Mouse (Mus musculus): ENCODE measurements around the gene H1f0. TPM values are rescaled to one million over a fixed set of nuclear protein-coding genes. Genes with fewer than 3 reads are reported as not detected.

Gene H1f0
- 75.7 and 76.0 TPM in 2 replicates for total RNA-seq (2017)

GRCm38 (mm10) chr15:79028237-79028738, at the start of gene H1f0:
Gene H1f0 (plus strand): TSS chr15:79028450.
- peak; percentile 54 to 61 for ATAC-seq (replicated peaks in 1 of 2; ENCODE audit: insufficient read depth in 1 of 2, low FRiP score in 2 of 2, low TSS enrichment in 1 of 2, low read depth in 1 of 2, poor library complexity in 2 of 2, severe bottlenecking in 2 of 2)

GRCm38 (mm10) chr15:78978875-78979274, 49.4 kb upstream of the H1f0 start:
- peak; percentile 11 to 19; a peak in 1 of 4 replicates for ATAC-seq (replicated peaks in 1 of 2; ENCODE audit: insufficient read depth in 1 of 2, low FRiP score in 2 of 2, low TSS enrichment in 1 of 2, low read depth in 1 of 2, poor library complexity in 2 of 2, severe bottlenecking in 2 of 2)

DNA sequence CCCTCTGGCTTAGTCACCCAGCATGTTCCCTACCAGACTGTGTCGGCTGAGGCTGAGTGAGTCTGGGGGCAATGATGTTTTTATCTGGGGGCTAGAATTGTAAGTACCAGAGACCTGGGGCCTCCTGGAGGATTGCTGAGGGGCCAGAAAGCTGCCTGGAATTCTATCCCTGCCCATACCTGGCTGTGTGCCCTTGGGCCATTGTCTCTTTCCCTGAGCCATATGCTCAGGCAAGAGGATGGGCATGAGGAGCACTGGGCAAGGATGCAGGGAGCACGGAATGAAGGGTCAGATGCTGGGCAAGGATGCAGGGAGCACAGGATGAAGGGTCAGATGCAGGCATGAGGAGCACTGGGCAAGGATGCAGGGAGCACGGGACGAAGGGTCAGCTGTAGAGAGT, 48.2 kb upstream of the H1f0 start:
- no peak for ATAC-seq (replicated peaks in 1 of 2; ENCODE audit: insufficient read depth in 1 of 2, low FRiP score in 2 of 2, low TSS enrichment in 1 of 2, low read depth in 1 of 2, poor library complexity in 2 of 2, severe bottlenecking in 2 of 2)

- peak; percentile 81 to 84 for ATAC-seq (replicated peaks in 1 of 2; ENCODE audit: insufficient read depth in 1 of 2, low FRiP score in 2 of 2, low TSS enrichment in 1 of 2, low read depth in 1 of 2, poor library complexity in 2 of 2, severe bottlenecking in 2 of 2)
Observed at GRCm38 (mm10) chr15:78982658-78983435, 45.4 kb upstream of the H1f0 start.

- ATAC-seq (replicated peaks in 1 of 2; ENCODE audit: insufficient read depth in 1 of 2, low FRiP score in 2 of 2, low TSS enrichment in 1 of 2, low read depth in 1 of 2, poor library complexity in 2 of 2, severe bottlenecking in 2 of 2): peak; percentile 26 to 35; a peak in 3 of 4 replicates
Observed at GRCm38 (mm10) chr15:78983436-78984285, 44.6 kb upstream of the H1f0 start.

GRCm38 (mm10) chr15:78984286-78984778, 43.9 kb upstream of the H1f0 start:
- ATAC-seq (replicated peaks in 1 of 2; ENCODE audit: insufficient read depth in 1 of 2, low FRiP score in 2 of 2, low TSS enrichment in 1 of 2, low read depth in 1 of 2, poor library complexity in 2 of 2, severe bottlenecking in 2 of 2): no peak

DNA sequence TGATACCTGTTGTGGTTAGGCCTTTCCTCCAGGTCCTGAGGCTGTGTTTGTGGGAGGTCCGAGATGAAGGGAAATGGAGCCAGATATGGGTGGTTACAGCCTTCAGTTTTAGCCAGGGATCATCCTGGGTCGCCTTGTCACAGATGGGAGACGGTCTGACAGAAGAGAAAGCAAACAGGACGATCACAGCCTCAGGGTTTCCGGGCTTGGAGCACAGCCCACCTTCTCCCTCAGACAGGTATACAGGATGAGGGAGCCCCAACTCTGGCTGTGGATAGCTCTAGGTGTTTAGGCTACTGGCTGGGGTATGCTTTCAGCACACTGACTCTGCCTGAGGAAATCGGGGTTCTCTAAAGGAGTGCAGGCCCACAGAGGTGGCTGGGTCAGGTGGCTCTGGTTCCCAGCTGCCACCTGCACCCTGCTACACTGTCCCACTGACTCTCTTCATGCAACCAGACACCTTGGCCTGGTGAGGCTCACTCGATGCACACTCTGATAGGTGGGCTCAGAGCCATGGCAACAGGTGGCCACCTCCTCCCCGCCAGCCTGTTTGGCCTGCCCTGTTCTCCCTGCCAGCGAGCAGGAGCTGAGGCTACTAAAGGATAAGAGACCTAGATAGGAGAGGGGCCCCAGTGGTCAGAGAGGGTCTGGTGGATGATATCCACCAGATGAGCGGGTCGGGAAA, 41.6 kb upstream of the H1f0 start:
- ATAC-seq (replicated peaks in 1 of 2; ENCODE audit: insufficient read depth in 1 of 2, low FRiP score in 2 of 2, low TSS enrichment in 1 of 2, low read depth in 1 of 2, poor library complexity in 2 of 2, severe bottlenecking in 2 of 2): no peak

GRCm38 (mm10) chr15:78988499-78988971, 39.7 kb upstream of the H1f0 start:
- no peak for ATAC-seq (replicated peaks in 1 of 2; ENCODE audit: insufficient read depth in 1 of 2, low FRiP score in 2 of 2, low TSS enrichment in 1 of 2, low read depth in 1 of 2, poor library complexity in 2 of 2, severe bottlenecking in 2 of 2)

GRCm38 (mm10) chr15:78989152-78990092, 38.8 kb upstream of the H1f0 start:
- ATAC-seq (replicated peaks in 1 of 2; ENCODE audit: insufficient read depth in 1 of 2, low FRiP score in 2 of 2, low TSS enrichment in 1 of 2, low read depth in 1 of 2, poor library complexity in 2 of 2, severe bottlenecking in 2 of 2): no peak

DNA sequence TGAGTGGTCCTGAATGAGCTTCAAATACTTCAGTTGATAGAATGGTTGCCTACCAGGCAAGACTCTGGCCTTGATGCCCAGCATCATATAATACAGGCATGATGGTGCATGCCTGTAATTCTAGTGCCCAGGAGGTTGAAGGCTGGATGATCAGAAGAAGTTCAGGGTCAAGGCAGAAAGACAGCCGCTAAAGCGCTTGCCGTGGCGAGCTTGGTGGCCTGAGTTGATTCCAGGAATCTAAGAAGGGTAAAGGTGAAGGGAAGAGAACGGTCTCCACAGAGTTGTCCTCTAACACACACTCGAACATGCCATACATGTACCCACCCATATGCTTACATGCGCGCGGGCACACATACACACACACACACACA, 38.2 kb upstream of the H1f0 start:
- no peak for ATAC-seq (replicated peaks in 1 of 2; ENCODE audit: insufficient read depth in 1 of 2, low FRiP score in 2 of 2, low TSS enrichment in 1 of 2, low read depth in 1 of 2, poor library complexity in 2 of 2, severe bottlenecking in 2 of 2)

DNA sequence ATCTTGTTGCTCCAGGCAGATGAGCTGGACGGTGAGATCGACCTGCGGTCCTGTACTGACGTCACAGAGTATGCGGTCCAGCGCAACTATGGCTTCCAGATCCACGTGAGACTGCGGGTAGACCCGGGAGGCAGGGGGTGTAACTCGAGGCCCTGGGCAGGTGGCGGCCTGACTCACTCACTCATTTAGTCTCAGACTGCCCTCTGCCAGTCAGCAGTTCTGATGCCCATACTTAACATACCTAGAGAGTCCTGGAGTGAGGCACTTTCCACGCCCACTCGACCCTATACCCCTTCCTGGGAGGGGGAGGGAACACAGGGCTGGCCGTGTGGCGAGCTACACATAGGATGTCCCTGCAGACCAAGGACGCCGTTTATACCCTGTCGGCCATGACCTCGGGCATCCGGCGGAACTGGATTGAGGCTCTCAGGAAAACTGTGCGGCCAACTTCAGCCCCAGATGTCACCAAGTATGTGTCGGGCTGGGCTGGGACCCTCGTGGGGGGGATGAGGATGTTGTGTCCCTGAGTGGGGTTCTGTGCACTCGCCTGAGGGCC, 37.2 kb upstream of the H1f0 start:
- ATAC-seq (replicated peaks in 1 of 2; ENCODE audit: insufficient read depth in 1 of 2, low FRiP score in 2 of 2, low TSS enrichment in 1 of 2, low read depth in 1 of 2, poor library complexity in 2 of 2, severe bottlenecking in 2 of 2): no peak

- ATAC-seq (replicated peaks in 1 of 2; ENCODE audit: insufficient read depth in 1 of 2, low FRiP score in 2 of 2, low TSS enrichment in 1 of 2, low read depth in 1 of 2, poor library complexity in 2 of 2, severe bottlenecking in 2 of 2): no peak
Observed at GRCm38 (mm10) chr15:78992235-78992634, 36.0 kb upstream of the H1f0 start.

DNA sequence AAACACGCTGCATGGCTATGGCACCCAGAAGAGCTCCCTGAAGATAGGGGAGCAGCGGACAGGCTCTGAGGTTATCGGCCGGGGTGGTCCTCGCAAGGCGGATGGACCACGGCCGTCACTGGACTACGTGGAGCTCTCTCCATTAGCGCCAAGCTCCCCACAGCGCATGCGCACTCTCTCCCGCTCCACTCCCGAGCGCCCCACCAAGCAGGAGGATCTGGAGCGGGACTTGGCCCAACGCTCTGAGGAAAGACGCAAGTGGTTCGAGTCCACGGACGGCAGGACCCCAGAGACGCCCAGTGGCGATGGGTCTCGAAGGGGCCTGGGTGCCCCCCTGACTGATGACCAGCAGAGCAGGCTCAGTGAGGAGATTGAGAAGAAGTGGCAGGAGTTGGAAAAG, 35.3 kb upstream of the H1f0 start:
- ATAC-seq (replicated peaks in 1 of 2; ENCODE audit: insufficient read depth in 1 of 2, low FRiP score in 2 of 2, low TSS enrichment in 1 of 2, low read depth in 1 of 2, poor library complexity in 2 of 2, severe bottlenecking in 2 of 2): no peak

DNA sequence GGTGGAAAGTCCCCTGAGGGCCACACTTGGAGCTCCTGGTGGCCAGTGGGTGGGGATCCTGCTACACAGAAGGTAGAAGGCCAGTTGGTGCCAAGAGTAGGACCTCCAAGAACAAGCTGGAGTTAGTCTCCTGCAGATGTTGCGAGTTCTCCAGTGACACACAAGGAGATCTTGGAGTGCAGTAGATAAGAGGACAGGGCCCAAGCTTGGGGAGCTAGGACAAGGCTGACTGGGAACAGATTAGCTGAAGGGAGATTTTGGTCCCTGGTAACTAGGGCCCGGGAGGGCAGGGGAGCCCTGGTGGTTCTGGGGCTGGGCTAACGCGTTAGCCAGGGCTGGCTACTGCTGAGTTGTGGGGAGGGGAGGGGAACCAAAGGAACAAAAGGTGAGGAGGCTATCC, 32.3 kb upstream of the H1f0 start:
- ATAC-seq (replicated peaks in 1 of 2; ENCODE audit: insufficient read depth in 1 of 2, low FRiP score in 2 of 2, low TSS enrichment in 1 of 2, low read depth in 1 of 2, poor library complexity in 2 of 2, severe bottlenecking in 2 of 2): no peak

DNA sequence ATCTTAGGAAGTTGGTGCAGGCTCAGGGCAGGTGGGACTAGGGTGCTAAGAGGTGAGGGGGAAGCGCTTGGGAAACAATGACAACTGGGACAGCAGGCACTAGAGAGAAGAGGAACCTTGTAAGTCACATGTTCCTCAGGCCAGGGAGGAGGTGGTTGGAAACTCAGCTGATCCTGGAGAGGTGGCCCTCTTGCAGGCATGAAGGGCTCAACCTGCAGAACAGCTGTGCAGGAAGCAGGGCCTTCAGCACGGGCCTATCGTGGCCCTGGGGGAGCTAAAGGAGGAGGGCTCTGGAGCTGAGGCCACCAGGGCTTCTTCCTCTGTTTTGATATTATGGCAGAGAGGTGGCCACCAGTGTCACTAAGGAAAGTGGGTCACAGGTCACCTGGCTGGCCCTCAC, 31.6 kb upstream of the H1f0 start:
- peak; percentile 25 to 50; a peak in 3 of 4 replicates for ATAC-seq (replicated peaks in 1 of 2; ENCODE audit: insufficient read depth in 1 of 2, low FRiP score in 2 of 2, low TSS enrichment in 1 of 2, low read depth in 1 of 2, poor library complexity in 2 of 2, severe bottlenecking in 2 of 2)

GRCm38 (mm10) chr15:78998348-78998747, 29.9 kb upstream of the H1f0 start:
- ATAC-seq (replicated peaks in 1 of 2; ENCODE audit: insufficient read depth in 1 of 2, low FRiP score in 2 of 2, low TSS enrichment in 1 of 2, low read depth in 1 of 2, poor library complexity in 2 of 2, severe bottlenecking in 2 of 2): no peak
